Mouse (Mus musculus): Measurements from ENCODE around the gene Clec2h. TPM values are rescaled to one million over a fixed set of nuclear protein-coding genes. Genes with fewer than 3 reads are reported as not detected.

Clec2h gene
- polyA plus RNA-seq, 1 experiment from 2014 or later, result not detected

- 56% methylated on average over 4 of the region's 4 CpGs for WGBS
- Histone ChIP-seq H3K36me3 (ENCODE audit: control insufficient read depth, insufficient read depth, low read length) (no peaks in the 10 kb centered on the region), H3K9ac (ENCODE audit: low read depth, low read length) (no peak overlapping the region), H3K27ac (ENCODE audit: low read depth, low read length) (no peak overlapping the region), H3K4me1 (ENCODE audit: control insufficient read depth, insufficient read depth, low read length) (no peaks in the 10 kb centered on the region), H3K27me3 (ENCODE audit: control insufficient read depth, insufficient read depth, low read length) (no peaks in the 10 kb centered on the region), H3K9me3 (ENCODE audit: control insufficient read depth, low read length) (peaks cover 3% of the 10 kb centered on the region; the same call in 1 of the 2 replicates), H3K4me3 (ENCODE audit: low read length) (no peak overlapping the region), H3K4me2 (replicated peaks; ENCODE audit: low read depth, low read length) (no peak overlapping the region)
- no peak for ATAC-seq (ENCODE audit: low FRiP score, low TSS enrichment)
Observed at GRCm38 (mm10) chr6:128669936-128670335, 7.8 kb downstream of the Clec2h start.

- ATAC-seq (ENCODE audit: low FRiP score, low TSS enrichment), result no peak
- no peaks in the 10 kb centered on the region for H3K4me1 ChIP-seq (ENCODE audit: control insufficient read depth, insufficient read depth, low read length)
- H3K36me3 ChIP-seq (ENCODE audit: control insufficient read depth, insufficient read depth, low read length), result no peaks in the 10 kb centered on the region
- H3K9me3 ChIP-seq (ENCODE audit: control insufficient read depth, low read length), result no peaks in the 10 kb centered on the region
- no peak overlapping the region for H3K27ac ChIP-seq (ENCODE audit: low read depth, low read length)
- H3K9ac ChIP-seq (ENCODE audit: low read depth, low read length), result no peak overlapping the region
- H3K27me3 ChIP-seq (ENCODE audit: control insufficient read depth, insufficient read depth, low read length), result no peaks in the 10 kb centered on the region
- H3K4me3 ChIP-seq (ENCODE audit: low read length), result no peak overlapping the region
- H3K4me2 ChIP-seq (replicated peaks; ENCODE audit: low read depth, low read length), result no peak overlapping the region
Observed at GRCm38 (mm10) chr6:128679574-128679973, 17.4 kb downstream of the Clec2h start.

GRCm38 (mm10) chr6:128701691-128702090 is 39.5 kb downstream of the Clec2h start:
- no peaks in the 10 kb centered on the region for H3K4me1 ChIP-seq (ENCODE audit: control insufficient read depth, insufficient read depth, low read length)
- no peak for ATAC-seq (ENCODE audit: low FRiP score, low TSS enrichment)
- H3K4me3 ChIP-seq (ENCODE audit: low read length), result no peak overlapping the region
- H3K9me3 ChIP-seq (ENCODE audit: control insufficient read depth, low read length), result no peaks in the 10 kb centered on the region
- no peak overlapping the region for H3K4me2 ChIP-seq (replicated peaks; ENCODE audit: low read depth, low read length)
- 82% methylated on average over 3 of the region's 3 CpGs for WGBS
- H3K9ac ChIP-seq (ENCODE audit: low read depth, low read length), result no peak overlapping the region
- no peaks in the 10 kb centered on the region for H3K36me3 ChIP-seq (ENCODE audit: control insufficient read depth, insufficient read depth, low read length)
- no peak overlapping the region for H3K27ac ChIP-seq (ENCODE audit: low read depth, low read length)
- no peaks in the 10 kb centered on the region for H3K27me3 ChIP-seq (ENCODE audit: control insufficient read depth, insufficient read depth, low read length)

- Histone ChIP-seq H3K9me3 (ENCODE audit: control insufficient read depth, low read length) (no peaks in the 10 kb centered on the region), H3K36me3 (ENCODE audit: control insufficient read depth, insufficient read depth, low read length) (no peaks in the 10 kb centered on the region), H3K9ac (ENCODE audit: low read depth, low read length) (no peak within 1 kb of the TSS), H3K4me2 (replicated peaks; ENCODE audit: low read depth, low read length) (no peak within 1 kb of the TSS), H3K27me3 (ENCODE audit: control insufficient read depth, insufficient read depth, low read length) (no peaks in the 10 kb centered on the region), H3K27ac (ENCODE audit: low read depth, low read length) (no peak within 1 kb of the TSS), H3K4me1 (ENCODE audit: control insufficient read depth, insufficient read depth, low read length) (no peaks in the 10 kb centered on the region), H3K4me3 (ENCODE audit: low read length) (no peak within 1 kb of the TSS)
- no peak for ATAC-seq (ENCODE audit: low FRiP score, low TSS enrichment)
- 89% methylated on average over 4 of the region's 4 CpGs for WGBS
Observed at GRCm38 (mm10) chr6:128722959-128723358, 60.8 kb downstream of the Clec2h start, which contains the start of gene Klrb1. Gene Klrb1 (minus strand): TSS chr6:128723059.

Other genes starting within 250 kb of the Clec2h start
- gene Itfg2, start 237.5 kb upstream of the Clec2h start, polyA plus RNA-seq (2014; fragmentation: Nextera tagmentation; extraction: Ambion mirVana), result 24.0 and 35.7 TPM in 2 replicates
- 400 and 513 TPM in 2 replicates for gene Fkbp4, start 223.7 kb upstream of the Clec2h start, polyA plus RNA-seq (2014; fragmentation: Nextera tagmentation; extraction: Ambion mirVana)
- gene Pzp, start 135.7 kb upstream of the Clec2h start, polyA plus RNA-seq (2014; fragmentation: Nextera tagmentation; extraction: Ambion mirVana), result 0.07 and 1.0 TPM in 2 replicates
- 0.26 and 0.30 TPM in 2 replicates for gene A2ml1, start 80.8 kb upstream of the Clec2h start, polyA plus RNA-seq (2014; fragmentation: Nextera tagmentation; extraction: Ambion mirVana)
- gene Klrb1a, start 38.9 kb upstream of the Clec2h start, polyA plus RNA-seq (2014; fragmentation: Nextera tagmentation; extraction: Ambion mirVana), result 0.46 TPM in 1 of 2 replicates, not detected in the other
- not detected in 2 replicates for gene Klrb1, start 60.7 kb downstream of the Clec2h start, polyA plus RNA-seq (2014; fragmentation: Nextera tagmentation; extraction: Ambion mirVana)
- gene Klrb1c, start 126.8 kb downstream of the Clec2h start, polyA plus RNA-seq (2014; fragmentation: Nextera tagmentation; extraction: Ambion mirVana), result 0.61 TPM in 1 of 2 replicates, not detected in the other
- gene Gm44511, start 163.9 kb downstream of the Clec2h start, polyA plus RNA-seq (2014; fragmentation: Nextera tagmentation; extraction: Ambion mirVana), result not detected in 2 replicates
- gene Klrb1b, start 163.9 kb downstream of the Clec2h start, polyA plus RNA-seq (2014; fragmentation: Nextera tagmentation; extraction: Ambion mirVana), result not detected in 2 replicates
- gene Clec2i, start 225.2 kb downstream of the Clec2h start, polyA plus RNA-seq (2014; fragmentation: Nextera tagmentation; extraction: Ambion mirVana), result 0.23 TPM in 1 of 2 replicates, not detected in the other
- gene BC035044, start 228.7 kb downstream of the Clec2h start, polyA plus RNA-seq (2014; fragmentation: Nextera tagmentation; extraction: Ambion mirVana), result 0.64 and 0.76 TPM in 2 replicates

Measured in kidney, embryonic 14.5 days (tissue).